Mouse (Mus musculus) forebrain, embryonic 11.5 days (tissue): ENCODE data around the gene Kcnb1. TPM values are rescaled to one million over a fixed set of nuclear protein-coding genes. Genes with fewer than 3 reads are reported as not detected.

Experiments used
- ATAC-seq: fragments of 200-750 bp; cut with Nextera tagmentation; replicated peaks from 2 replicates; pipeline ENCODE4 v1.8.0; 2017; ENCODE audit warnings: moderate TSS enrichment; ENCODE audit not compliant: low FRiP score
- DNase-seq: peaks from one replicate; pipeline ENCODE4 v3.0.0-alpha.2; 2017; ENCODE audit warnings: low spot score
- H3K27ac ChIP-seq: fragments of 300-500 bp; sonication (generic); 2 replicates; pipeline ENCODE4 v1.5.1; 2014; ENCODE audit warnings: low read depth, low read length
- H3K27me3 ChIP-seq: fragments of 300-500 bp; sonication (generic); 2 replicates; pipeline ENCODE4 v1.6.1; 2014; ENCODE audit warnings: mild to moderate bottlenecking, low read length, mixed read lengths; ENCODE audit not compliant: control insufficient read depth, insufficient read depth
- H3K36me3 ChIP-seq: fragments of 300-500 bp; sonication (generic); 2 replicates; pipeline ENCODE4 v1.6.1; 2014; ENCODE audit warnings: mild to moderate bottlenecking, low read length, moderate library complexity, mixed read lengths; ENCODE audit not compliant: control insufficient read depth, insufficient read depth
- H3K4me1 ChIP-seq: fragments of 300-500 bp; sonication (generic); replicated peaks from 2 replicates; pipeline ENCODE4 v1.6.1; 2014; ENCODE audit warnings: low read length, mixed read lengths; ENCODE audit not compliant: control insufficient read depth, insufficient read depth
- H3K4me2 ChIP-seq: fragments of 300-500 bp; sonication (generic); 2 replicates; pipeline ENCODE4 v1.6.1; 2014; ENCODE audit warnings: low read depth, mild to moderate bottlenecking, low read length, moderate library complexity, mixed read lengths; ENCODE audit not compliant: severe bottlenecking
- H3K4me3 ChIP-seq: fragments of 300-500 bp; sonication (generic); 2 replicates; pipeline ENCODE4 v1.5.1; 2014; ENCODE audit warnings: low read depth, low read length
- H3K9ac ChIP-seq: fragments of 300-500 bp; sonication (generic); 2 replicates; pipeline ENCODE4 v1.6.1; 2014; ENCODE audit warnings: low read length
- H3K9me3 ChIP-seq: fragments of 300-500 bp; sonication (generic); 2 replicates; pipeline ENCODE4 v1.6.1; 2016; ENCODE audit warnings: low read length, mixed read lengths; ENCODE audit not compliant: control insufficient read depth
- WGBS: fragments of 180-500 bp; shearing (Covaris S2); extraction: QIAGEN DNeasy Blood & Tissue Kit; methylation state at CpG from one replicate; pipeline ENCODE4 v1.1.7; 2014; 5-methylcytosine and 5-hydroxymethylcytosine counted together
- polyA plus RNA-seq: library from polyadenylated mRNA; unstranded; fragments of >200 nt; fragmentation: Nextera tagmentation; extraction: Ambion mirVana; gene quantifications from 2 replicates; pipeline ENCODE4 v1.2.1, GENCODE M21; 2014

Gene Kcnb1
- polyA plus RNA-seq, 1 experiment from 2014 or later = 0.73 TPM

DNA sequence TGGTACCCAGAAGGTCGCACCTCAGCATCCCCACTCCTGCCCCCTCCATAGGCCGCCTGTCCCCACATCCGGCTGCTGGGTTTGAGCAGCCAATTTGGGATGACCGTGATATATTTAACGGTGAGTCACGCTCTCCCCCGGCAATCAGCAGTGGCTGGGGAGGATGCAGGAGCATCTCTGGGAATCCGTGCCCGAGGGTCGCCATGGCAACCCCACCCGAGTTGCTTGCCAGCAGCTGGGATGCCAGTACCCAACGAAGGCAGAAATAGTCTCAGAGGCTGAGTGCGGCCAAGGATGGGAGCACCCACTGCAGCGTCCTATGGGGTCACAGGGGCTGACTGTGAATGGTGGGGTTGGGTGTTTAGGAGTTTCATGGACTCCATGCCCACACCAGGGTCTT lies 53.0 kb downstream of the Kcnb1 start:
- H3K4me1 ChIP-seq = no peaks in the 10 kb centered on the region
- no peak overlapping the region for H3K9ac ChIP-seq
- no peak overlapping the region for H3K4me3 ChIP-seq
- no peak for DNase-seq
- no peak overlapping the region for H3K4me2 ChIP-seq
- WGBS = 80% methylated on average over 14 of the region's 14 CpGs
- no peaks in the 10 kb centered on the region; the same call in 1 of the 2 replicates for H3K27me3 ChIP-seq
- H3K27ac ChIP-seq = no peak overlapping the region
- H3K9me3 ChIP-seq = no peaks in the 10 kb centered on the region
- no peak for ATAC-seq
- H3K36me3 ChIP-seq = no peaks in the 10 kb centered on the region; the same call in 1 of the 2 replicates

DNA sequence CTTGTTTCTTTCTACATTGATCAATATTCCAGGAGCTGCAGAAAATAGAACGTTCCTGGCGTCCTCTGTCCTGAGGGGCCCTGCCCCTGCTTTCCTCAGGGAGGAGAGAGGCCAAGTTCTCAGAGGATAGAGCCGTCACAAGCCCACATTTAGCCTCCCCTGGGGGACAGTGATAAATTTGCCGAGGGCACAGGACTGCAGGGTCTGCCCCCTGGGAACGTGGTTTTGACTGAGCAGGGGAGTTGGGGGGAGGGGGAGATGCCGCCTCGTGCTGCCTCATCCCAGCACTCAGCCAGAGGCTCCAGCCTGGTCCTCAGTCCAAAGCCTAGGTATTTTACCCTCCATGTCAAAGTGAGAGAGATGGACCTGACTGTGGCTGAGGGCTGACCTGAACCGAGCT lies 57.9 kb downstream of the Kcnb1 start:
- Histone ChIP-seq H3K27ac (no peak overlapping the region), H3K4me3 (no peak overlapping the region), H3K27me3 (no peaks in the 10 kb centered on the region), H3K4me1 (peaks cover 6% of the 10 kb centered on the region), H3K9ac (no peak overlapping the region), H3K36me3 (no peaks in the 10 kb centered on the region), H3K4me2 (no peak overlapping the region), H3K9me3 (no peaks in the 10 kb centered on the region)
- ATAC-seq (no peak), DNase-seq (no peak)
- WGBS = 61% methylated on average over 8 of the region's 8 CpGs

DNA sequence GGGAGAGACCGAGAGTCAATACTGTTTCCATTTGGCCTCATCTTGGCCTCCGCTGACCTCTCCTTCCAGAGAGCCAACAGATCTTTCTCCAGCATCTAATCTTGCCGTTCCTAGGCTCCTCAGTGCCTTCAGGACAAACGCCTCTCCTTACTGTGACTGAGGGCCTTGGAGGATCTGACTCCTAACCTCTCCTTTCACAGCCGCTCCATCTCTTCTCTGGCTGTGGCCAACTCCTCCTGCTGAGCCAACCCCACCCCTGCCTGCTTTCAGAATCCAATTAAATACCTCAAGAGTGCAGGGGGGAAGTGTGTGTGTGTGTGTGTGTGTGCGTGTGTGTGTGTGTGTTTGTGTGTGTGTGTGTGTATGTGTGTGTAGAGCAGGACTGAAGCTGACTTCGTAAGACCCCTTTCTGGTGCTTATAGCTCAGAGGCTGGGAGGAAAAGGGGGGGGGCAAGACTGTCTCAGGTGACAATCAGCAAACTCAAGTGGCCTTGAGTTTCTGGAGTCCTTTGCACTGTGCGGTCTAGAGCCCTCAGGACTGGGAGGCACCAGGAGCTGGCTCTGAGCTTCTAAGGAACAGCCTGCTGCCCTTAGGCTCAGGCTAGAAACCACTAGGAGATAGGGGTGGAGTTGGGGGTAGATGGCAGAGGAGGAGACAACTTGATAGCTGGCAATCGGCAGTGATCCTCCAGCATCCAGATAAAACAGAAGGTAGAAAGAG lies 59.7 kb downstream of the Kcnb1 start:
- H3K4me1 ChIP-seq = peaks cover 6% of the 10 kb centered on the region
- no peak overlapping the region for H3K4me3 ChIP-seq
- ATAC-seq (no peak), DNase-seq (no peak)
- H3K4me2 ChIP-seq = no peak overlapping the region
- no peaks in the 10 kb centered on the region for H3K27me3 ChIP-seq
- H3K27ac ChIP-seq = no peak overlapping the region
- H3K36me3 ChIP-seq = no peaks in the 10 kb centered on the region
- no peaks in the 10 kb centered on the region for H3K9me3 ChIP-seq
- 35% methylated on average over 9 of the region's 9 CpGs for WGBS
- no peak overlapping the region for H3K9ac ChIP-seq

DNA sequence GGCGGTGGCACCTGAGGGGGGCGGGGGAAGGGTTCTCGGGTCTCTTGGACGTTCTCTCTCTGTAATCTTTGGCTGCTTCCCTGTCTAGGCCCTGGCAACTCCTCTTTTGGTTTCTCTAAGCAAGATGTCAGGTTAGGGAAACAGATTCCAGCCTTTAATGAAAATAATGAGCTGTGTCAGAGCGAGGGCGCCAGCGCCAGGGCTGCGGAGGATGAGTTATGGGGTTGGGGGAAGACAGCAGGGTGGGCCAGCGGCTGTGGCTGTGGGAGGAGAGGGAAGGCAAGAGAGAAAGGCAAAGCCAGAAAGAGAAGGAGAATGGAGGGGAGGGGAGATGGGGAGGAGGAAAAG lies 60.4 kb downstream of the Kcnb1 start:
- 27% methylated on average over 9 of the region's 9 CpGs for WGBS
- ATAC-seq (no peak), DNase-seq (no peak)
- no peaks in the 10 kb centered on the region for H3K9me3 ChIP-seq
- no peaks in the 10 kb centered on the region for H3K36me3 ChIP-seq
- no peak overlapping the region for H3K27ac ChIP-seq
- no peak overlapping the region for H3K4me3 ChIP-seq
- H3K27me3 ChIP-seq = no peaks in the 10 kb centered on the region
- peaks cover 6% of the 10 kb centered on the region for H3K4me1 ChIP-seq
- H3K9ac ChIP-seq = no peak overlapping the region
- no peak overlapping the region for H3K4me2 ChIP-seq

DNA sequence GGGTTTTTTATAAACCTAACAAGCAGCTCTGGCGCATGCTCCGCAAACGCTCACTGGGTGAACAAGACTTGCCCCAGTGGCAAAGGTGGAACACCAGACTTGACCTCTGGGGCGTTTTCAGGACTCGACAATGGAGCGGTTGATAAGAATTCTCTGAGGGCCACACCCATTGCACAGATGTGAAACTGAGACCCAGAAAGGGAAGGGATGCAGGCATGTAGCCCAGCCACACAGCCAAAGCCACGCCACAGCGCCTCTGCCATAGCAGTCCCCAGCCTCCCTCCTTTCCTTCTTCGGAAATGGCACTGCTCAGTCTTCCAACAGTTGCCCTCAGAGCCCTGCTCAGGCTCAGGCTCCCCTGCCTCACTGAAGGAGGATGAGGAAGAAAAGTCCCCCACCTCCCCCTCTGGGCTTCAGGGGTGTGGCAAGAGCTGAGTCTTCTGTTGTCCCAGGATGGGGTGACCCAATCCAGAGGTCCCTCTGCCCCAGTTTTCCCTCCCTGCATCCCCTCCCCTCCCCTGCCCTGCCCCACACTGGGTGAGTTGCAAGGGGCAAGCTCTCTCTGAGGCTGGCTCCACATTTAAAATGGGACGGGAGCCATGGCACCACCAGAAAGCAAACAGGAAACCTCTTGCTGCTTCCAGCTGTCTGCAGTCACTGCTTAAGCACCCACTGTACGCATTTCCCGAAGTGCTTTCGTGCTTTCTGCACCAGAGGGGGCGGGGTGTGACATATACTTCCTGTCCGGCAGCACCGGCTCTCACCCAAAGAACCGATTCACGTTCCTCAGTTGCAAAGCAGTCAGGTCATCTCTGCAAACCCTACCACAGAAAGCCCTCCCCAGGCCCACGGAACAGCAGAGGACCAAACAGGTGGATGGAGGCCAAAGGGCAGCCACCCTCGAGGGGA lies 61.0 kb downstream of the Kcnb1 start:
- H3K36me3 ChIP-seq = no peaks in the 10 kb centered on the region
- WGBS = 40% methylated on average over 20 of the region's 20 CpGs
- H3K9me3 ChIP-seq = no peaks in the 10 kb centered on the region
- no peak overlapping the region for H3K9ac ChIP-seq
- H3K4me1 ChIP-seq = peaks cover 6% of the 10 kb centered on the region
- DNase-seq (no peak), ATAC-seq (no peak)
- H3K4me2 ChIP-seq = no peak overlapping the region
- H3K27me3 ChIP-seq = no peaks in the 10 kb centered on the region
- H3K4me3 ChIP-seq = no peak overlapping the region
- H3K27ac ChIP-seq = no peak overlapping the region

DNA sequence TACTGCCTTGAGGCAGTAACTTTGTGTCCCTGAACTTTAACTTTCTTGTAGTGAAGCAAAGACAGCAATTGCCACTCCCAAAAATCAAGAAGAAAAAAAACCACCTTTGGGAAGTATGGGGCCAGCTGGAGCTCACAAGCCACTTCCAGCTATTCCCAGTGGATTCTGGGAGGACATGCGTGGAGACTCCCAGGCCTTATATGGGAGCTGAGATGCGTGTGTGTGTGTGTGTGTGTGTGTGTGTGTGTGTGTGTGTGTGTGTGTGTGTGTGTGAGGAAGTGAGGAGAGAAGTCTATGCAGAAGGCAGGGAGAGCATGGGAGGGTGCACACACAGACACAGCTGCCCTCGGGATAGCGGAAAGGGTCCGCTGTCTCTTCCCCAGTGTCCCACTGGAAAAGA lies 62.6 kb downstream of the Kcnb1 start:
- H3K4me2 ChIP-seq = no peak overlapping the region
- no peak overlapping the region for H3K27ac ChIP-seq
- H3K9ac ChIP-seq = no peak overlapping the region
- H3K27me3 ChIP-seq = no peaks in the 10 kb centered on the region
- H3K4me1 ChIP-seq = peaks cover 6% of the 10 kb centered on the region
- no peak for ATAC-seq
- H3K4me3 ChIP-seq = no peak overlapping the region
- no peaks in the 10 kb centered on the region for H3K9me3 ChIP-seq
- no peaks in the 10 kb centered on the region for H3K36me3 ChIP-seq
- no peak for DNase-seq
- 93% methylated on average over 5 of the region's 5 CpGs for WGBS

DNA sequence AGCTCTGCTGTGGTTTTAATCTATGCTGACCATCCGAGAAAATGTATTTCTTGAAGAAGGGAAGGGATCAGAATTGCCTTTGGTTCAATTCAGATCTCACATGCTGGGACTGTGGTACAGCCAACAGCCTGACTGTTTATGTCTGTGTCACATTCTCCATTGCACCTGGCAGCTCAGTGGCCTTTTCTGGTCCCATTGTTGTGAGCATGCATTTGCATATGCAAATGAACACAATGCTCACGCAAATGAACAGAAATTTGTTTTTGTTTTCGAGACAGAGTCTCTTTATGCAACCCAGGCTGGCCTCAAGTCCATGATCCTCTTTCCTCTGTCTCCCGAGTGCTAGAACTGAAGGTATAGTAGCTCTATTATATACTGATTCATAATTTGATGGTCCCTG lies 64.2 kb downstream of the Kcnb1 start:
- 73% methylated on average over 4 of the region's 4 CpGs for WGBS

DNA sequence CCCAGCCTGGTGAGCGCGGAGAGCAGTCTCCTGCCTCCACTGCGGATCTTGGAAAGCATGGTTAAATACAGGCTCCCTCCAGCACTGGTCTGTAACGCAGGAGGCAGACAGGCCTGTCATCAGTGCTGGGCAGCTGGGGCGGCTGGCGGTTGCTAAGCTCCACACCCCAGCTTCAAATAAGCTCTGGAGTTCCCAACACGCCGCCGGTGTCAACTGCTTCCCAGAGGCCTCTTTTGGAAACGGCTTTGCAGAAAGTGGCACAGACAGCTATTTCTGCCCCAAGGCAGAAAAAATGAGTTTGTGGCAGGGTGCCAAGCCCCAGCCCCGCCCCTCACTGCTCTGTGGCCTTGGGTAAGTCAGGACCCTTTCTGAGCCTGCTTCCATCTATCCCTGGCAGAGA lies 66.0 kb downstream of the Kcnb1 start:
- 56% methylated on average over 11 of the region's 11 CpGs for WGBS
- no peak for ATAC-seq

More for the DNA sequence above, 64.2 kb downstream of the Kcnb1 start:
- H3K4me2 ChIP-seq = no peak overlapping the region
- H3K27me3 ChIP-seq = no peaks in the 10 kb centered on the region
- no peaks in the 10 kb centered on the region for H3K9me3 ChIP-seq
- DNase-seq (no peak), ATAC-seq (no peak)
- H3K27ac ChIP-seq = no peak overlapping the region
- H3K4me3 ChIP-seq = no peak overlapping the region
- peaks cover 6% of the 10 kb centered on the region for H3K4me1 ChIP-seq
- no peak overlapping the region for H3K9ac ChIP-seq
- no peaks in the 10 kb centered on the region for H3K36me3 ChIP-seq

More for the DNA sequence above, 66.0 kb downstream of the Kcnb1 start:
- no peak overlapping the region for H3K4me3 ChIP-seq
- no peaks in the 10 kb centered on the region for H3K9me3 ChIP-seq
- H3K27me3 ChIP-seq = no peaks in the 10 kb centered on the region
- no peaks in the 10 kb centered on the region; the same call in 1 of the 2 replicates for H3K4me1 ChIP-seq
- H3K4me2 ChIP-seq = no peak overlapping the region
- peak; percentile 62 for DNase-seq
- no peak overlapping the region for H3K9ac ChIP-seq
- H3K36me3 ChIP-seq = no peaks in the 10 kb centered on the region
- no peak overlapping the region; the same call in 1 of the 2 replicates for H3K27ac ChIP-seq
